Mouse (Mus musculus) MEL (cell line): ENCODE data around the gene Evc.

Source experiments
- CHD2 ChIP-seq: IDR thresholded peaks from 2 replicates; pipeline ENCODE4 v1.6.1; 2011; ENCODE audit warnings: low read length, improper control_type of control experiment
- CTCF ChIP-seq, 3 experiments: IDR thresholded peaks in 2 of 3; conservative IDR thresholded peaks in 1 of 3; 2 replicates each; pipeline ENCODE4 v1.5.1; 2011 to 2012; ENCODE audit warnings: low read length in 3 of 3, low read depth in 2 of 3, mild to moderate bottlenecking in 2 of 3, improper control_type of control experiment in 1 of 3, inconsistent platforms in 1 of 3, mixed read lengths in 1 of 3, moderate library complexity in 1 of 3; ENCODE audit not compliant: control insufficient read depth in 1 of 3, insufficient read depth in 1 of 3, poor library complexity in 1 of 3, severe bottlenecking in 1 of 3
- EP300 ChIP-seq, 2 experiments: IDR thresholded peaks; 2 replicates each; pipeline ENCODE4 v1.6.1; 2011; ENCODE audit warnings: improper control_type of control experiment in 2 of 2, low read length in 2 of 2, low read depth in 1 of 2, mild to moderate bottlenecking in 1 of 2
- GATA1 ChIP-seq: IDR thresholded peaks from 2 replicates; pipeline ENCODE4 v1.6.1; 2011; ENCODE audit warnings: low read depth, low read length, improper control_type of control experiment
- MEF2A ChIP-seq: IDR thresholded peaks from 2 replicates; pipeline ENCODE4 v1.6.1; 2014; ENCODE audit warnings: low read depth, mild to moderate bottlenecking, inconsistent platforms, low read length, improper control_type of control experiment; ENCODE audit not compliant: poor library complexity, insufficient replicate concordance, severe bottlenecking; ENCODE audit errors: extremely low read depth
- POLR2A ChIP-seq, 2 experiments: IDR thresholded peaks; 2 replicates each; pipeline ENCODE4 v1.6.1; 2011 to 2012; ENCODE audit warnings: low read length in 2 of 2, mild to moderate bottlenecking in 2 of 2, control low read depth in 1 of 2, improper control_type of control experiment in 1 of 2, low read depth in 1 of 2, moderate library complexity in 1 of 2; ENCODE audit not compliant: control insufficient read depth in 1 of 2, insufficient read depth in 1 of 2, poor library complexity in 1 of 2
- TCF12 ChIP-seq: IDR thresholded peaks from 2 replicates; pipeline ENCODE4 v1.6.1; 2014; ENCODE audit warnings: low read depth, mild to moderate bottlenecking, inconsistent platforms, low read length, improper control_type of control experiment, moderate library complexity
- USF2 ChIP-seq, 2 experiments: IDR thresholded peaks; 2 replicates each; pipeline ENCODE4 v1.6.1; 2011 to 2012; ENCODE audit warnings: improper control_type of control experiment in 2 of 2, low read length in 2 of 2, borderline replicate concordance in 1 of 2, inconsistent platforms in 1 of 2, low read depth in 1 of 2, mild to moderate bottlenecking in 1 of 2; ENCODE audit not compliant: insufficient read depth in 1 of 2
- ZC3H11A ChIP-seq: IDR thresholded peaks from 2 replicates; pipeline ENCODE4 v1.6.1; 2012; ENCODE audit warnings: low read depth, mild to moderate bottlenecking, inconsistent platforms, low read length, improper control_type of control experiment

- no peak for TF ChIP-seq USF2 (IDR thresholded peaks at IDR 0.05; ENCODE audit: borderline replicate concordance in 1 of 2, insufficient read depth in 1 of 2, low read depth in 1 of 2, low read length in 2 of 2)
- TF ChIP-seq CHD2 = no peak
- no peak for TF ChIP-seq GATA1
- TF ChIP-seq CTCF (IDR thresholded peaks at IDR 0.05 in 2 of 3, conservative IDR thresholded peaks at IDR 0.05 in 1 of 3; ENCODE audit: control insufficient read depth in 1 of 3, insufficient read depth in 1 of 3, low read depth in 2 of 3, low read length in 3 of 3, poor library complexity in 1 of 3, severe bottlenecking in 1 of 3) = no peak
- no peak for TF ChIP-seq ZC3H11A
- TF ChIP-seq MEF2A = no peak
- TF ChIP-seq EP300 (IDR thresholded peaks at IDR 0.05; ENCODE audit: low read depth in 1 of 2, low read length in 2 of 2) = no peak
- TF ChIP-seq POLR2A (IDR thresholded peaks at IDR 0.05; ENCODE audit: control insufficient read depth in 1 of 2, insufficient read depth in 1 of 2, low read depth in 1 of 2, low read length in 2 of 2, poor library complexity in 1 of 2) = no peak
- no peak for TF ChIP-seq TCF12
These were observed 79.9 kb downstream of the Evc start for GRCm38 (mm10) chr5:37256823-37257222.
